Mouse (Mus musculus): Measurements from ENCODE around the gene Prkch. TPM values are rescaled to one million over a fixed set of nuclear protein-coding genes. Genes with fewer than 3 reads are reported as not detected.
"Not testable (repeated sequence)": the region's sequence is repeated elsewhere in the genome, so short reads cannot be mapped to it uniquely, and the experiment has no call there.

The Prkch gene
- polyA plus RNA-seq, 1 experiment = 1.6 TPM

DNA sequence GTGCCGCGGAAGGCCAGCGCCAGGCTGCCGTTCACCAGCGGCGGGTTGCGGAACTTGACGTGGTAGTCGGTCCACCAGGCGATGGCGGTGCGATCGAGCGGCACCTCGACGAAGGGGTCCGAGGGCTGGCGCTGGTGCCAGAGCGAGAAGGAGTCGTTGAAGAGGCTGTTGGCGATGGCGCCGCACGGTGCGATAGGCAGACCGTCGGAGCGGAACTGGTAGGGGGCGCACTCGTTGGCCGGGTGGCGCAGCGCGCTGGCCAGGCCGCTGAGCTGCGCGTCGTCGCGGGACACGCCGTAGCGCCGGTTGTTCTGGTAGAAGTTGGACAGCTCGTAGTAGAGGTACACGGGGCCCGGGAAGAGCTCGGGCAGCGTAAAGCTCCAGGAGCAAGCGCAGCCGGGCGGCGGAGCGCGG, 38.9 kb upstream of the Prkch start:
- Histone ChIP-seq H3K27ac (ENCODE audit: control insufficient read depth, insufficient read depth, low read depth, low read length) (no peak overlapping the region), H3K4me3 (ENCODE audit: control insufficient read depth, low read depth, low read length) (peak overlapping the region; percentile 71), H3K27me3 (ENCODE audit: control insufficient read depth, insufficient read depth, low read length) (peaks cover 6% of the 10 kb centered on the region; the same call in 1 of the 2 replicates), H3K4me1 (ENCODE audit: control insufficient read depth, insufficient read depth, low read length) (peaks cover 15% of the 10 kb centered on the region), H3K36me3 (ENCODE audit: control insufficient read depth, insufficient read depth, low read length) (no peaks in the 10 kb centered on the region)
- TF ChIP-seq CTCF (IDR thresholded peaks at IDR 0.05; ENCODE audit: control insufficient read depth, insufficient read depth, insufficient replicate concordance, low read depth, low read length) = no peak
- TF ChIP-seq POLR2A (IDR thresholded peaks at IDR 0.05; ENCODE audit: control insufficient read depth, low read depth, low read length) = no peak

DNA sequence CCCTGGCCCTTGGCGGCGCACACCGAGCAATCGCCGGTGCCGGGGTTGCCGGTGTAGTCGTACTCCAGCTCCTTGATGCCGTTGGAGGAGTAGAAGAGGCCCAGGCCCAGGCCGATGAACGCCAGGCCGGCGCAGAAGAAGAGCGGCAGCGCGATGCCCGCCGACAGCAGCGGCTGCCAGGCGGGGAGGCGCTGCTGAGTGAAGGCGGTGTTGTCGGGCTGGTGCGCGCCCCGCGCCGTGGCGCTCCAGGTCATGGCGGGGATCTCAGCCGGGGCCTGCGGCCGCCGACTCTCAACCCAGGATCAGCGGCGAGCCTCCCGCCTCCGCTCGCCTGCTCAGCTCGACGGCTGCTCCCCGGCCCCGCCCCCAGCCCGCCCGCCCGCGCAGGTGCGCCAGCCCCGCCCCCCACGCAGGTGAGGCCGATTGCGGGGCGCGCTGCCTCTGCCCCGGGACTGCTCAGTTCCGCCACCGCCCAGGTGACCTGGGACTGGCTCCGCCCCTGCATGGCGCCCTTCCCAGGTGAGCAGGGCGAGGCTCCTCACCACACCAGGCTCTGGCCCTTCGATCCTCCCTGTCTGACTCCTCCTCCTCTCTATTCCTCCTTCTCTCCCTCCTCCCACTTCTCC, 38.4 kb upstream of the Prkch start, which contains the start of gene Tmem30b:
Gene Tmem30b (minus strand): TSS at position 307 of the 626 bp plus-strand sequence.
- no peaks in the 10 kb centered on the region for H3K36me3 ChIP-seq (ENCODE audit: control insufficient read depth, insufficient read depth, low read length)
- H3K4me3 ChIP-seq (ENCODE audit: control insufficient read depth, low read depth, low read length) = peak within 1 kb of the TSS; percentile 71
- H3K4me1 ChIP-seq (ENCODE audit: control insufficient read depth, insufficient read depth, low read length) = peaks cover 15% of the 10 kb centered on the region
- TF ChIP-seq CTCF (IDR thresholded peaks at IDR 0.05; ENCODE audit: control insufficient read depth, insufficient read depth, insufficient replicate concordance, low read depth, low read length) (no peak), POLR2A (IDR thresholded peaks at IDR 0.05; ENCODE audit: control insufficient read depth, low read depth, low read length) (no peak)
- no peak within 1 kb of the TSS for H3K27ac ChIP-seq (ENCODE audit: control insufficient read depth, insufficient read depth, low read depth, low read length)
- H3K27me3 ChIP-seq (ENCODE audit: control insufficient read depth, insufficient read depth, low read length) = peaks cover 6% of the 10 kb centered on the region; the same call in 1 of the 2 replicates

DNA sequence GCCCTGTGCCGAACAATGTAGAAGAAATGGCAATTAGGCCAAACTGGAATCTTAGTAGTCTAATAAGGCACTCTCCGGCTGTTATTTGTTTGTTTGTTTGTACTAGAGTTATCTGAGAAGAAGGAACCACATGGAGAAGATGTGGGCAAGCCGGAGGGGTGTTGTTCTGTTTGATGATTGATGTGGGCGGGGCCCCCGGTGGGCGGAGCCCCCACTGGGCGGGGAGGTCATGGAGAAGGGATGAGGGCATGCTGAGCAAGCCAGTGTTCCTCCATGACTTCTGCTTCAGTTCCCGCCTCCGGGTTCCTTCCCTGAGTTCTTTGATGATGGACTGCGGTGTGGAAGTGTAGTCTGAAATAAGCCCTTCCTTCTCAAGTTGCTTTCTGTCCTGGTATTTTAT, 37.0 kb upstream of the Prkch start:
- Histone ChIP-seq H3K4me1 (ENCODE audit: control insufficient read depth, insufficient read depth, low read length) (peaks cover 15% of the 10 kb centered on the region), H3K4me3 (ENCODE audit: control insufficient read depth, low read depth, low read length) (no peak overlapping the region), H3K27ac (ENCODE audit: control insufficient read depth, insufficient read depth, low read depth, low read length) (no peak overlapping the region), H3K36me3 (ENCODE audit: control insufficient read depth, insufficient read depth, low read length) (no peaks in the 10 kb centered on the region), H3K27me3 (ENCODE audit: control insufficient read depth, insufficient read depth, low read length) (peaks cover 6% of the 10 kb centered on the region; the same call in 1 of the 2 replicates)
- no peak for TF ChIP-seq CTCF (IDR thresholded peaks at IDR 0.05; ENCODE audit: control insufficient read depth, insufficient read depth, insufficient replicate concordance, low read depth, low read length)
- TF ChIP-seq POLR2A (IDR thresholded peaks at IDR 0.05; ENCODE audit: control insufficient read depth, low read depth, low read length) = no peak

DNA sequence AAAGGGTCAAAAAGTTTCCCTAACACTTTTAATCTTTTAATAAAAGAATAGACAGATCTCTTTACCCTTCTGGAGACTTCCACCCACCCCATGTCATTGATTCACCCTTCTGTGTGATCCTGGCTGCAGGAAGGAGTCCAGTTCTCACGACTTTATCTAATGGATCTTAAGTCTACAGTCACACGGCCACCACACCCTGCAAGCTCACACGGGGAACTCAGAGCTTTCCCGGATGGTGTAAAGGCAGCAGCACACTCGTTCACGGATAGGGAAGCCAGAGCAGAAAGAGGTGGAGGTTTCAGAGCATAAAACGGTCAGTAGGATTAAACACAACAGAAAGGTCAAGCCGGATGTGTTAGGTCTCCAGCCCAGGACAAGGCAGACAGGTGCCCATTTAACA, 36.3 kb upstream of the Prkch start:
- TF ChIP-seq CTCF (IDR thresholded peaks at IDR 0.05; ENCODE audit: control insufficient read depth, insufficient read depth, insufficient replicate concordance, low read depth, low read length) = no peak
- no peak overlapping the region for H3K4me3 ChIP-seq (ENCODE audit: control insufficient read depth, low read depth, low read length)
- H3K27me3 ChIP-seq (ENCODE audit: control insufficient read depth, insufficient read depth, low read length) = peaks cover 6% of the 10 kb centered on the region; the same call in 1 of the 2 replicates
- no peak overlapping the region for H3K27ac ChIP-seq (ENCODE audit: control insufficient read depth, insufficient read depth, low read depth, low read length)
- peaks cover 15% of the 10 kb centered on the region for H3K4me1 ChIP-seq (ENCODE audit: control insufficient read depth, insufficient read depth, low read length)
- H3K36me3 ChIP-seq (ENCODE audit: control insufficient read depth, insufficient read depth, low read length) = no peaks in the 10 kb centered on the region

DNA sequence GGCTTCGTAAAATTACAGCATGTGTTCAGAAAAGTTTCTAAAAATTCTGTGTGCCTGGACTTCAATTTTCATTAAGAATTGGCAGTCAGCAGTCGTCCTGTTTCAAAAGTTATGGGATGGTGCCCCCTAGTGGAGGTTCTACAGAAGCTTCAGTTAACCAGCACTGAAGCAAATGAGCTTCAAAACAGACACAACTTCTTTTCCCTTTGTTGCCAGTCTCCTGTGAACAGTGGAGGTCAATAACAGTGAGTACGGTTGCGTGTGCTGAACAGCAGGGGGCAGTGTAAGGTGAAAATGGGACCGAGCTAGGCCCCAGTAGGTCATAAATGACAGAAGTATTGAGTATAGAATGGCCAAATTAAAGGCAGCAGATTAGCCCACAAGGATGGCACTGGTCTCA, 30.4 kb upstream of the Prkch start:
- Histone ChIP-seq H3K4me1 (ENCODE audit: control insufficient read depth, insufficient read depth, low read length) (no peaks in the 10 kb centered on the region), H3K27me3 (ENCODE audit: control insufficient read depth, insufficient read depth, low read length) (no peaks in the 10 kb centered on the region), H3K36me3 (ENCODE audit: control insufficient read depth, insufficient read depth, low read length) (no peaks in the 10 kb centered on the region), H3K4me3 (ENCODE audit: control insufficient read depth, low read depth, low read length) (no peak overlapping the region), H3K27ac (ENCODE audit: control insufficient read depth, insufficient read depth, low read depth, low read length) (no peak overlapping the region)
- TF ChIP-seq POLR2A (IDR thresholded peaks at IDR 0.05; ENCODE audit: control insufficient read depth, low read depth, low read length) (no peak), CTCF (IDR thresholded peaks at IDR 0.05; ENCODE audit: control insufficient read depth, insufficient read depth, insufficient replicate concordance, low read depth, low read length) (peak; percentile 48; the same call in 1 of the 2 replicates)

DNA sequence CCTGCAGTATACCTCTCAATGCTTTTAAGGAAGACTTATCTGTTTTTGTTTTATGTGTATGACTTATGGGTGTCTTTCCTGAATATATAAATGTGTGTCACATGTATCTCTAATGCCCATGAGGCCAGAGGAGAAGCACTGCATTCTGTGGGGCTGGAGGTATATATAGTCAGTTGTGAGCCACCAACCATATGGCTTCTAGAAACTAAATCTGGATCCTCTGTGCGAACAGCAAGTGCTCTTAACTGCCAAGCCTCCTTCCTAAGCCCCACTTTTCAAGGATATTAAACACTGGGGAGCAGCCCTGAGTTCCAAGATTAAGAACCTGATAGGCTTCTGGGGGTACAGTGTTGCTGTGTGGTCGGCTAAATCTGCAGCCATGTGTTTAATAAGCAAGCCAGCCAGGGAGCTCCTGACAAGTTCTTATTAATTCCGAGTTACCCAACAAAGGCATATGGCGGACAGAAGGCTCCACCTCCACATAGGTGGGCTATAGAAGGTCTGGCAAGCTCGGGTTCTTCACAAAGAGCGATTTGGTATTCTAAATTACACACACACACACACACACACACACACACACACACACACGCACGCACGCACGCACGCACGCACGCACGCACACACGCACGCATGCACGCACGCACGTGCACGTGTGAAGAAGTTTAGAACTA, 25.9 kb upstream of the Prkch start:
- Histone ChIP-seq H3K27ac (ENCODE audit: control insufficient read depth, insufficient read depth, low read depth, low read length) (no peak overlapping the region), H3K4me3 (ENCODE audit: control insufficient read depth, low read depth, low read length) (no peak overlapping the region), H3K4me1 (ENCODE audit: control insufficient read depth, insufficient read depth, low read length) (no peaks in the 10 kb centered on the region; the same call in 1 of the 2 replicates), H3K27me3 (ENCODE audit: control insufficient read depth, insufficient read depth, low read length) (no peaks in the 10 kb centered on the region), H3K36me3 (ENCODE audit: control insufficient read depth, insufficient read depth, low read length) (no peaks in the 10 kb centered on the region)
- no peak for TF ChIP-seq CTCF (IDR thresholded peaks at IDR 0.05; ENCODE audit: control insufficient read depth, insufficient read depth, insufficient replicate concordance, low read depth, low read length)
- no peak for TF ChIP-seq POLR2A (IDR thresholded peaks at IDR 0.05; ENCODE audit: control insufficient read depth, low read depth, low read length)

DNA sequence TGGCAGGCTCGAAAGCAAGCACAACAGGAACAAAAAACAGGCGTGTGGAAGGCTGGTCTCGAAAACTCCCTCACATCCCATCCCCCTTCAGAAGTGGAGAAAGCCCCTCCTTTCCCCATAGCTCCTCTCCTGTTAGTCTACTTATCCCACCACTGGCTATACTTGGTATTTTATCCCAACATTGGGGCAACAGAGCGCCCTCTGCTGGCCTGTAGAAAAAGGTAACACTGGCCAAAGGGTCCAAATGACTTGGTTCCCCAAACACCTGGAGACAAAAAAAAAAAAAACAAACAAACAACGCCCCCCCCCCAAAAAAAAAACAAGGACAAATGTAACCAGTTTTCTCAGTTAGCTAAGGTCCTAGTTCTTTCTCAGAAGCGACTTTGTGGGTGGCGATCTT, 24.5 kb upstream of the Prkch start:
- Histone ChIP-seq H3K4me1 (ENCODE audit: control insufficient read depth, insufficient read depth, low read length) (no peaks in the 10 kb centered on the region; the same call in 1 of the 2 replicates), H3K27me3 (ENCODE audit: control insufficient read depth, insufficient read depth, low read length) (no peaks in the 10 kb centered on the region), H3K36me3 (ENCODE audit: control insufficient read depth, insufficient read depth, low read length) (no peaks in the 10 kb centered on the region), H3K4me3 (ENCODE audit: control insufficient read depth, low read depth, low read length) (no peak overlapping the region), H3K27ac (ENCODE audit: control insufficient read depth, insufficient read depth, low read depth, low read length) (no peak overlapping the region)
- TF ChIP-seq CTCF (IDR thresholded peaks at IDR 0.05; ENCODE audit: control insufficient read depth, insufficient read depth, insufficient replicate concordance, low read depth, low read length) (peak; percentile 14; the same call in 1 of the 2 replicates), POLR2A (IDR thresholded peaks at IDR 0.05; ENCODE audit: control insufficient read depth, low read depth, low read length) (no peak)

DNA sequence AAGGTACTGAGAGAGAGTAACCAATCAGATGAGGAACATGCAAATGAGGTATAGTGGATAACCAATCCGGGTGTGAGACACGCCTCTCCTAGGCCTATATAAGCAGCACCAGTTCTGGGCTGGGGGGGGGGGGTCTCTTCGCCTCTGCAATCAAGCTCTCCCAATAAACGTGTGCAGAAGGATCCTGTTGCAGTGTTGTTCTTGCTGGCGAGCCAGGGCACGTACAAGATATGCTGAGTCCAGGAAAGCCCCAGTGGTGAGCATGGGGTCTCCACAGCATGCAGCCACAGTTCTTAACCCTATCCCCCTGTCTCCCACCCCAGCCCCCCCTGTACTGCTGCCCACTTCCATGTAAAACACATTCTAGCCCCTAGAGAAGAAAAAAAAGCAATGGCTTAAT, 21.5 kb upstream of the Prkch start:
- H3K27me3 ChIP-seq (ENCODE audit: control insufficient read depth, insufficient read depth, low read length); H3K36me3 ChIP-seq (ENCODE audit: control insufficient read depth, insufficient read depth, low read length); H3K27ac ChIP-seq (ENCODE audit: control insufficient read depth, insufficient read depth, low read depth, low read length); H3K4me1 ChIP-seq (ENCODE audit: control insufficient read depth, insufficient read depth, low read length); H3K4me3 ChIP-seq (ENCODE audit: control insufficient read depth, low read depth, low read length): not testable (repeated sequence)
